Mouse (Mus musculus) spleen, adult 12 weeks (tissue): ENCODE data around the gene Rin2.
"Not testable (repeated sequence)": the region's sequence is repeated elsewhere in the genome, so short reads cannot be mapped to it uniquely, and the experiment has no call there.

Source experiments
- DNase-seq: peaks from one replicate; pipeline ENCODE4 v3.0.0; 2022; ENCODE audit warnings: low spot score

Rin2 gene

DNA sequence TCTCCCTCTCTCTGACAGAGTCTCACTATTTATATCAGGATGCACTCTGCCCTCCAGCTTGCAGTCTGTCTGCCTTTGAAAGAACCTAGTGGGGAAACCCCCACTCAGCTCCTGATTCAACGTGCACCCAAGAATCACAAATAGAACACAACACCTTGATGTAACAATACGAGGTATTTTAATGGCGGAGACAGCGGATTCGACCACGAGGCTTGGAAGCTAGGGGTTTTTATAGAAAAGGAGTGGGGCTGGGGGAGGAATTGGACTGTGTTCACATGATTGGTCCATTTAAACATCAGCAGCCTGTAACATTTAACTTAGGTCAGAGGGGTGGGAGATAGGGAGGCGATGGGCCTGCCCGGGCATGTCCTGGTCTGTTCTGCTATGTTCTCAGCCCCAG is 225.3 kb downstream of the Rin2 start:
- not testable (repeated sequence) for DNase-seq

DNA sequence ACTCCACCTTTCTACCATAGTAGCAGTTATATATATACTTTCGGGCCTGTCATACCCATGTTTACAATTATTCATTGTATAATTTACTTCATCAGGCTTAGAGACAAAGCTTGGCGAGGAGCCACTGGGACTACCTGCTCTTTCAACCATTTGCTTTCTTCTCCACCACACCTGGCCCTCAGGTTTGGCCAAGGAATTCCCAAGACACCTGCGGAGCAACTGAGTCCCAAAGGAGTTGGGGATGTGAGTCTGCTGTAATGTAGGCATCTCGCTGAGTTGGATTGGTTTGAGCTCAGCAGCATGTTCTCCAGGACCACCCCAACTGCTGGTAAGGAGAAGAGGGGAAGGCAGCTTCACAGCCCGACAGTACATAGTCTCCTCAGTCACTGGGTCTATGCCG is 226.8 kb downstream of the Rin2 start, which contains the start of gene Naa20:
TSS of gene Naa20 (plus strand) at position 239 of the 400 bp plus-strand sequence.
- no peak for DNase-seq

DNA sequence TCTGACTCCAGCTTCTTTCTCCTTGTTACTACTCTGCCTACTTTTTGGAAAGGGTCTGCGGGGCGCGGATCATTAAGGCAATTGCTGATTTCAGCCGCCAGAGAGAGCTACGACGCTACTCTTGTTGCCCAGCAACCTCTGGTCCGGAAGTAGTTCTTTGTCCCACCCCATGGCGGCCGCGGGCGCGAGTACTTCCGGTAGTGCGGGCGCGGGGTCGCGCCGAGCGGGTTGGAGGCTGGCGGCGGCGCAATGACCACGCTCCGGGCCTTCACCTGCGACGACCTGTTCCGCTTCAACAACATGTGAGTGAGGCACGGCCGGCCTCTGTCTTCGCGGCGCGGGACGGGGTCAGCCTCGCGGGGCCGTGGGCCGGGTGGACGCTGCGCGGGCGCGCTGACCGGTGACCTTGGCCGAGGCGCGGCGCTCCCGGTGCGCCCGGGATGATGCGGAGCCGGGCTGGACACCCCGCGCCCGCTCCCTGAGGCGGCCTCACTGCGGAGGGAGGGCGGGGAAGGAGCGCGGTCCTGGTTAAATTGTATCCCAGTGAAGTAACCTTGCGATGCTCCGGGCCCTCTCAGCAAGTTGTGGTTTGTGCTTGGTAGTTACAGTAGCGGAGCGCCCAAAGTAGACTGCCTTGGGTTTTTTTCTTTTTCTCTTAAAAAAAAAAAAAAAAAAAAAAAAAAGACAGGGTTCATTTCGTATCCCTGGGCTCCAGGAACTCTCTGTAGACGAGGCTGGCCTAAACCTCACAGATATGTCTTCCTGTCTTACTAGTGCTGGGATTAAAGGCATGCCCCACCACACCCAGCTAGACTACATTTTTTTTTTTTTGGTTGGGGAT is 228.3 kb downstream of the Rin2 start:
- DNase-seq: peak; percentile 68

DNA sequence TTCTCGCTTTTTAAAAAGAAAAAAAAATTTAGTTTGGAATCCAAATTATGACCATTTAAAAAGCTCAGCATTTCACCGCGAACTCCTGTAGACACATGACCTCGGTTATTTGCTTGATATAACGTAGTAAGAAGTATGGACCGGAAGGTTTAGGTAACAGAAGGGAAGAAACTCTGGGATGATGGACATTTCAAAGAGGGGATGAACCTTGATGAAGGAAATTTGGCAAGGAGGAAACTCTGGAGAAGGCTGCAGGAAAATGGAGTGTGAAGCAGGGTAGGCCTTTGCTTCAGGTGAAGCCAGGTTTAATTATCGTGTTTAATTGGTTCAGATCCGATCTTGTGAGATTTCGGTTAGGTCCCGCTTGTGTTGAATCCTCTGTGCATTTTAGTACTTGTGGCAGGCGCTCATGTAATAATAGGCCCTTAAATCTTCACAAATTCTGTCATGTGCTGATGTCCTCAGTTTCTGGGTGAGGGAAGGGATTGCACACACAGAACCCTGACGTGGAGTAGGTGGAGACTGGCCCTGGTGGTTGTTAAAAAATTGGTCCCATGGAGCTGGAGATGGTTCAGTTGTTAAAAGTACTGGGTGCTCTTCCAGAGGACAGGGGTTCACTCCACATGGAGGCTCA is 229.1 kb downstream of the Rin2 start:
- DNase-seq: no peak

DNA sequence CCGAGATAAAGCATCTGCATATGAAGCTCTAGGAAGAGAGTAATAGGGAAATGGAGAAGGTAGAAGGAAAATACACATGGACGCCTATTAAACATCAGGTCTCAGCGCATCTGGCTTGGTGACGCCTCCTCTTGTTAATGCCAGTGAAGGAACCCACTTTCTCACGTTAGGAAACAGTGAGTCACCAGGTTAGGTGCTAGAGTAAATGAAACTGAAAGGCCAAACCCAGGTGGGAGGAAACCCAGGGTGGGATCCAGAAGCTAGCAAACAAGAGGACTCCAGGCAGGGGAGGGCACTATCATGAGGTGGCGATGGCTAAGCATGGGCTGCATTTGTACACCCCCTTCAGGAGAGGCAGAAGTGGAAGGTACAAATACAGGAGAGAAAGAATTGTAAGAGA is 230.1 kb downstream of the Rin2 start:
- no peak for DNase-seq

DNA sequence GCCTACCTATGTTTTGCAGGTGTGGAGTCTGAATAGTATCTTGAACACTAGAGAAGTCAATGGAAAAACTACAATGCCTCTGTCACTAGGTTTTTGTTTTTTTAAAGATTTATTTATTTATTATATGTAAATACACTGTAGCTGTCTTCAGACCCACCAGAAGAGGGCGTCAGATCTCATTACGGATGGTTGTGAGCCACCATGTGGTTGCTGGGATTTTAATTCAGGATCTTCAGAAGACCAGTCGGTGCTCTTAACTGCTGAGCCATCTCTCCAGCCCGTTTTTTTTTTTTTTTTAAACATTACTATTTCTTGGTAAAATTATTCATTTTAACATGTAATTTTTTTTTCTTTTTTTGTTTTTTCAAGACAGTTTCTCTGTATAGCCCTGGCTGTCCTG is 230.9 kb downstream of the Rin2 start:
- DNase-seq: not testable (repeated sequence)

DNA sequence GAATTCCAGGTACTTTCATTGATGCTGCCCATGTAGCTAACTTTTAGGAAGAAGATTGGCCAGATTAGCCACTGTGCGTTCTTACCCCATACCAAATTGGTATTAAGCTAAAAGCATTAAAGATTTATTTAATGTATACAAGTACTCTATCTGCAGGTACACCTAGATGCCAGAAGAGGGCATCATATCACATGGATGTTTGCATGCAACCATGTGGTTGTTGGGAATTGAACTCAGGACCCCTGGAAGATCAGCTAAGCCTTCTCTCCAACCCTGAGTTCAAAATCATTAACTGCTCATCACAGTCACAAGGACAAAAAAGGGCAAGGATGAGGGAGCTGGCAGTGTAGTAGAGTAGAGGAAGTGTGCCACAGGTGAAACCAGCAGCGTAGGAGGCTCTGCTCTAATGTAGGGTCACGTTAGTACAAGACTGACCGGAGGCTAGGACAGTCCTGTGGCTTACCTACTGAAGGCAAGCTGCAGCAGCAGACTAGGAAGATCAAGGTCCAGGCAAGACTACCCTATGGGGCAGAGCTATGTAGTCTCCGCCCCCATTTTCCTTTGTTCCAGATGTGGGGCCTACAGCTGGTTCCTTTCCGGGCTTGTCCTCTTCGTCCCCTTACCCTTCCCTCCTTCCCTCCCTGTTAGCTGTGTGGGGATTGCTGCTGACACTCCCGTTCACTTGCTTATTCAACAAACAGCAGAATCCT is 246.1 kb downstream of the Rin2 start:
- no peak for DNase-seq

DNA sequence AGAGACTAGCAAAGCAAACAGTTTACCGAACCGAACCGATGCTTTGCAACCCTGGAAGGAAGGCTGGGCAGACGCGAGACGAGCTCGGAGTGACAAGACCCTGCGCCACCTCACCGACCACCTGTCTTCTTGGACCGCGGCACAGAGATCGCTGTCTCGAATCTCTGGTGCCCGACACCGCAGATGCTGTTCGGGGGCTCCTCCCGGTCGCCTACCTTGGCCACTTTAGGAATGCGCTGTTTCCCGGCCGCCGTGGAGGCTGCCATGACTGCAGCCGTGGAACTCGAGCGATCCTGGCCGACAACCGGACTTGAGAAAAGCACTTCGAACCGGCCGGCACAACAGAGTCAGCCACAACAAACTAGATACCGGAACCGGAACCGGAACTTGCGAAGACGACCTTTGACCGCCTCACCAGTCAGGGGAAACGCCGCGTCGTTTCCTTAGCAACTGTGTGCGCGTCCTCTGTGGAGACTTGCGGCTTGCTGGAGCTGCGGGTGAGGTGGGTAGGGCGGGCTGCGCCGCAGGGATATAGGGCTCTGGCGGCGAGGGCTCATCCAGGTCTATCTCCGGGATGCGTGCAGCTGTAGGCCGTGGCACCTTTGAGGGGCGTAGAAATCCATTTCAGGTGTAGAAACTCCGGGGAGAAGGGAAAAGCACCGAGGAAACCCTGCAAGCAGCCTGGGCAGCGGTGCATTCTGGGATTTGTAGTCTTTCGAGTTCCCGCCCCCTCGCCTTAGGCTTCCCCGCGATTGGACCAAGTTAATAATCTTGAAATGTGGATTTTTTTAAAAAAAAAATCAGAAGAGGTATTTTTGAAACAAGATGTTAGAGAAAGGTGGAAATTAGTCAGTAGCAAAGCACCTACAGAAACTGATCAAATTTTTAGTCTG is 259.6 kb downstream of the Rin2 start, which contains the start of the genes Cfap61 and Crnkl1:
TSS of gene Cfap61 (plus strand) at position 446 of the 893 bp plus-strand sequence.
TSS of gene Crnkl1 (minus strand) at position 676 of the 893 bp plus-strand sequence.
- peak; percentile 87 for DNase-seq

DNA sequence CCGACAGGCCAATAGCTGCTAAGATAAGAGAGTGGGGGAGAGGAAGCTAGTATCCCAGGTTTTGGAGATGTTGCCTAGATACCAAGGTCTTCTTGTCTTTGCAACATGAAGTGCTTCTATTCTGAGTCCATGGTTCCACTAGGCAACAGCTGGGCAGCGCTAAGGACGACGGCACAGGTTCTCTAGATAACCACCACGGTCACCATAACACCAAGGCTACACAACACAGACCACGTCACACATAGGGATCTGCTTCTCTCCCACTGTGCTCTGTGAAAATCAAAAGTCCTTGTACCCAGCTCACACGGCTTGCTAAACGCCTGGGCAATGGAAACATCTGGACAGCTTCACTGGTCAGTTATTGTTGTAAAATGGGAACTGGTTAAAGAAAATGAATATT is 262.0 kb downstream of the Rin2 start:
- DNase-seq: no peak
